Mouse (Mus musculus) ovary, postnatal 14 days (tissue): ENCODE results near the gene Ctr9.

Experiments
- DNase-seq: peaks from one replicate; pipeline ENCODE4 v3.0.0; 2022; ENCODE audit warnings: low spot score

Gene Ctr9

DNA sequence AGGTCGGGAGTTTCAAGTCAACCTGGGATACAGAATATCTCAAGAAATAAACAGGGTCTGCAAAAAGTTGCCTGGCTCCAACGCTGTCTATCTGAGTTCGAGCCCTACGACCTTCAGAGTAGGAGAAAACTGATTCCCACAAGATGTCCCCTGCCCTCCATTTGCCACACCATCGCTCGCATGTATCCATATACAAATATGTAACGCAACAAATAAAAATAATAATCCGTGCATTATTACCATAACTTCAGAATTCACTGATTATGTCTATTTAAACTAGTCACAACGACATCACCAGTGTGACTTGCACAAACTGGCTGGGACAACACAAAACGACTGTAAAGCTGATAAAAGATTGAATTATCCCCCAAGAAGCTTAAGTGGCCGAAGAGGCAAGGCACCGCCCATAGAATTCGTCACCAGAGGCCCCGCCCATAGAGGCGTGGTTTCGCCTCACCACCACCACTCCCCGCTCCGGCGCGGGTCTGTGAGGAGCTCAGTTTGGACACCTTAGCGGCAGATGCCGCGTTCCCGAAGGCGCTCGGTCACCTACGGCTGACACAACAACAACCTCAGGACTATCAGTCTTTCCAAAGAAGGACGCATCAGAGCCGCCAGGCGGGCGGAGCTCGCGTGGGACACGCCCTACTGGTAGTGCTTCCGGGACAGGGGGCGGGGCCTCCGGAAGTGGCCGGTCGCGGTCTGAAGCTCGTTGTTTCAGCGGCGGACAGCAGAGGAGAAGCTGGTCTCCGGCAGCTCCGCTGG is at the start of gene Ctr9:
TSS of gene Ctr9 (plus strand) at position 671 of the 765 bp plus-strand sequence.
- peak; percentile 91 for DNase-seq

DNA sequence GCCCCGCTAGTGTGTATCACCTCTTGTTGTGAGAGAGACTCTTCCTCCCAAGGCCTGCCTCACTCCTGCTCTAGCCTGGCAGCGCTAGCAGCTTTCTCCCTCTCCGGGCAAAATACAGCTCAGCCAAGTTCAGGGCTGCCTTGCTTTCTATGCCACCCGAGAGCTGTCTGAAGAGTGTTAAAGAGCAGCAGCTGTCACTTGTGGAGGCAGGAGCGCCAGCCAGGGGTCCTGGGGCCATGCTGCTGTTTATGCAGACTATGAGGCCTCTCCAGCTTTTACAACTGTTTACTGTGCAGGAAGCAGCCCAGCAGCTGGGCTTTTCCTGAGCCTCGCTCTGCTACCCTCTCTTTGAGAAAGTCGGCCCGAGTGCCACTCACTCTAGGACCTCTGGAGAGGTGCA is 47.7 kb upstream of the Ctr9 start:
- no peak for DNase-seq

DNA sequence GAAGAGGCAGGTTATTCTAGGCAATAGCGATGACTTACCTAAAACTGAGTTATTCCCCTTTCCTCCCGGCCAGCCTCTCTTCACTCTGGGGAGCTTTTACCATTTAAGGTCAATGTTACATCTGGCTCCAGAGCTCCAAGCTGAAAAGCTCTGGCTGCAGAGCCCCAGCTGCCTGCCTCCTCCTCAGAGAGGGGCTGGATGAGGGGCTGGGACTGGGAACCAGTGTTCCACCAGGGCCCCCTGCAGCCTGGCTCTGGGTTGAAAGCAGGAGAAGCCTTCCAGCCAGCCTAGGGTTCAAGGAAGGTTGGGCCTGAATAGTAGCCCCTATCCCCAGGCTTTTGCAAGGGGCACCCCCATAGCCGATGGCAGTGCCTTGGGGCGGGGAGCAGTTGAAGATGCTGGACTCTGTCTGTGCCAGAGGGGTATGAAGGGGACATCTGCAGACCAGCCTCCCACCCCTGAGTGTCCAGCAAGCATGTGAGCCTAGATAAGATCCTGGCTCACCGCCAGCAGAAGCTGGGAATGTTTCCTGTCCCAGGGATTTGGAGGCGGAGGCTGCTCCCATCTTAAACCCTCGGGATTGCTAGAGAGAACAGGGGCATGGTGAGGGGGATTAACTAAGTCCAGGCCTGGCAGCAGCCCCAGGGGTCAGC is 46.6 kb upstream of the Ctr9 start, which contains the start of gene Mrvi1:
TSS of gene Mrvi1 (minus strand) at position 409 of the 653 bp plus-strand sequence.
- peak; percentile 65 for DNase-seq

DNA sequence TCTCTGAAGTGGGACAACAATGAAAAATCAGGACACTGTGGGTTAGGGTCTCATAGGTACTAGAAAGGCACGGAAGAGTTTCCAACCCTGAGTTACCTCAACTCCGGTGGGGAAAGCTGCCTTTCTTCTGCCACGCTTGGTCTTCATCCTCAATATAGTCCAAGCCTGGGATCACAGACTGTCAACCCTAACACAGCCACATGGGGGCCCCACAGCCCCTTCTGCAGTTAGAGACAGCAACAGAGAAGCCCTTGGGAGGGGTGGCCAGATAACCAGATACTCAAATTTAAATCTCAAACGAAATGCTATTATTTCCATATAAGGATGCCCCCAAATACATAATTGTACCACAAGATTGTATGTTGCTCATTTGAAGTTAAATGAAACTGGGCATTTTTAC is 46.0 kb upstream of the Ctr9 start:
- peak; percentile 52 for DNase-seq

DNA sequence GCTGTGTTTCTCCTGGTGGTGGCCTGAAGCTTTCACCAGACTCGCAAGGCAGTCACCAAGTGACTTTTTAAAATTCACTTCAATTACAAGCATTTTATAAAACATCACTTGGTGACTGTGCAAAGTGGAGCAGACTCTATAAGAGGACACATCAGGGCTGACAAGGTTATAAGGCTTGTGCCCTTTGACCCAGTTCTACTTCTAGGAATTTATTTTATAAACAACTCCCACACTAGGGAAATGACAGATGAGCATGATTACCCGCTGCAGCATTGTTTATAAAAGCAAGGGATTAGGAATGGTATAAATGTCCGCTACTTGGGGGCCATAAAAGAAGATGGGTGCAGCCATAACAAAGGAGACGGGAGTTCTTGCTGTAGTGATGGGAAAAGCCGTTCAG is 45.1 kb upstream of the Ctr9 start:
- DNase-seq: no peak

DNA sequence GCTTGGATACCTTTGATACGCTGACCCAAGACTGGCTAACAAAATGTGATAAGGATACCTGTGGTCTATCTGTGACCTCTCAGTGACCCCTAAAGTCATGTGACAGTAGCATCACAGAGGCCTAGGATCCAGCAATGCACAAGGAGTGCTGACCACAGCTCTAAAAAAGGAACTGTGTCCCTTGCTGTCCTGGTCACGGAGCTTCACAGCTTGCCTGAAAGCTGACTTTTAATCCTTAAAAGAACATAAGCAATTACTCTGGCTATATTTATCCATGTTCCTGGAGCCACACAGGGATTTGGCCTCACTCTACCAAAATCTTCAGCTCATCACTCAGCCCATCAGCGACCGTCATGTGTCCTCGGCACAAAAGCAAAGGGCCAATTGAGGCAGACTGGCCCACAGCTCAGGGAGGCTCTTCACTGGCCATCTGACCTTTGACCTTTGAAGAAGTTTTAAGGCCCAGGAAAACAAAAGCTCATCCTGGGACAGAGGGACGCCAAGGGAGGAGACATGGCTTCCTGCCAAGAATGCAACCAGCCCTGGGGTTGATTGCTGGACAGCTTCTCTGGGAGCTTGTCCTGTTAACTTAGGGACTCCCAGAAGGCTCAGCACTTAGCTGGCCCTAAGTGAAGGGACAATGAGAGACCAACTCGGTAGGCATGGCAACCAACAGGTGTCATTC is 43.0 kb upstream of the Ctr9 start:
- DNase-seq: no peak

DNA sequence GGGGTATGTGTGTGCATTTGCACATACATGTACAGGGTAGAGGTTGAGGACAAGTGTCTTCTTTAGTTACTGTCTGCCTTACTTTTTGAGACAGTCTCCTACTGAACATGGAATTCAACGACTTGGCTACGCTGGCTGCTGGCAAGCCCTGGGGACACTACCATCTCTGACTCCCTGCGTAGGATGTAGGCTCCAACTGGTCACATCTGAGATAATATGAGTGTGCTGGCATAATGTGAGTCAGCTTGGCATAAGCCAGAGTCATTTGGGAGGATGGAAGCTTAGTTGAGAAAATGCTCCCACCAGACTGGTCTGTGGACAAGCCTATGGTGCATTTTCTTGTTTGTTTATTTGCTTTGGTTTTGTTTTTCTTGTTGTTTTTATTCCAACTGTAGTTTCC is 40.7 kb upstream of the Ctr9 start:
- DNase-seq: no peak

DNA sequence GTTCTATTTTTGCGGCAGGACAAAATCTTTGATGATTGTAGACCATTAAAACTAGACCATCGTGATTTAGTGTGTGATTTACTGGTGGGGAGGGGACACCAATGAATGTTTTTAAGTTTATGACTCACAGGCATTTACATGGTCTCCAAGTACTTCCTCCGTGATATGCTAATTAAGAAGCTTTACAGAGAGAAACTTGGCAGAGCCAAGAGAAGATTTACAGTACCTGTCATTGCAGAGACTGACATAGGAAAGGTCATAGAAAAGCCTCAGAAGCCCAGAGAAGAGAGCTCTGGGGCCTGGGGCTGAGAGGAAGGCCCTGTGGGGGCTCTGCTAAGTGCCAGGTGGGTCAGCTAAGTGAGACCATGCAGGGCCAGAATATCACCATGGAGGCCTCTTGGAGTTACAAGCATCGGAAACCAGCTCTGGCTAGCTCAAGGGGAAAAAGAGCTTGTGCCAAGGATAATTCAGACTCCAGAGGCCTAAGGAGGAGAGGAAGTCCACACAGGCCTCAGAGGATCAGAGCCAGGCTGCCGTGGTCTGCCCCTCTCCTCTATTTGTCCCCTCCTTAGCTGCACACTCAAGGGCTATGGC is 39.4 kb upstream of the Ctr9 start:
- no peak for DNase-seq

DNA sequence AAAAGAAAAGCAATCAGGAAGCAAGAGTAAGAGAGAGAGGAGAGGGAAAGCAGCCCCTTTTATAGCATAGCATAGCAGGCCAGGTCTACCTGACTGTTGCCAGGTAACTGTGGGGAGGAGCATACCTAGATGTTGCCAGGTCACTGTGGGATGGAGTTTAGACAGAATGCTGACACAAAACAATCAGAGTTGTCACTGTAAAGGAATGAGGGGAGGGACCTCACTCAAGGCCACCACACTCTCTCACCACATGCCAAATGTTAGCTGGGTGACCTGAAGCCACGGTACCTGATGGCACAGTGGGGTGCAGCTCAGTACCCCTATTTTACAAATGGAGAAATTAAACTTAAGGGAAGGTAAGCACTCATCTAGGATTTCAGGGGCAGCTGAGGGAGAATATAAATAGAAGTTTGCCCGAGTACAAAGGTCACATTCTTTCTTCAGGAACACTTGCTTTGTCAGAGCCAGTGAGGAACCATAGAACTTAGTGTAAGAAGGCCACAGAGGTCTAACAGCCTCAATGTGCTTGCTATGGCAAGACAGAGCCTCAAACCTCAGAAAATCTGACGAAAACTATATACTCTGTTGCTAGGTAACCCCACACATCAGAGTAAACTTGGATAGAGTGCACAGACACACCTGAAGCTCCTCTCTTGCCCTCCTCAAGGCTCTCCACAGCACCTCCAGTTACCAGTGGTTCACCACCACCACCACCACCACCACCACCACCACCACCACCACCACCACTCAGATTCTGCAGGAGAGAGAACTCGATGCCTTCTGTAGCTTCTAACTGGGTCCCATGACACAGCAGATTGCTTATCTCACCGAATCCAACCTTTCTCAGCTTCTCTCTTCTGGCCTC is 38.2 kb upstream of the Ctr9 start:
- no peak for DNase-seq

DNA sequence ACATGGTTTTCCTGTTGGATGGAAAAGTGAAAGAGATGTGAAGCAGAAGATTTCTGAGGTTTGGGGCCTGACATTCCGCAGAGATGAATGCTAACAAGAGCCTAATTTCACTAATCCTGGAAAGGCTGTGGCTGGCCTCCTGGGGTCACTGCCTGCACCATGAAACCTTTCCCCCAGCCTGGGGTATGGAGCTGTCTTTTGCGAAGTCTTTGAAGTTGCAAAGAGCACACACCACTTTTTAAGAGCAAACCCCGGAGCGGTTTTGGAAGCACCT is 37.6 kb upstream of the Ctr9 start:
- no peak for DNase-seq

DNA sequence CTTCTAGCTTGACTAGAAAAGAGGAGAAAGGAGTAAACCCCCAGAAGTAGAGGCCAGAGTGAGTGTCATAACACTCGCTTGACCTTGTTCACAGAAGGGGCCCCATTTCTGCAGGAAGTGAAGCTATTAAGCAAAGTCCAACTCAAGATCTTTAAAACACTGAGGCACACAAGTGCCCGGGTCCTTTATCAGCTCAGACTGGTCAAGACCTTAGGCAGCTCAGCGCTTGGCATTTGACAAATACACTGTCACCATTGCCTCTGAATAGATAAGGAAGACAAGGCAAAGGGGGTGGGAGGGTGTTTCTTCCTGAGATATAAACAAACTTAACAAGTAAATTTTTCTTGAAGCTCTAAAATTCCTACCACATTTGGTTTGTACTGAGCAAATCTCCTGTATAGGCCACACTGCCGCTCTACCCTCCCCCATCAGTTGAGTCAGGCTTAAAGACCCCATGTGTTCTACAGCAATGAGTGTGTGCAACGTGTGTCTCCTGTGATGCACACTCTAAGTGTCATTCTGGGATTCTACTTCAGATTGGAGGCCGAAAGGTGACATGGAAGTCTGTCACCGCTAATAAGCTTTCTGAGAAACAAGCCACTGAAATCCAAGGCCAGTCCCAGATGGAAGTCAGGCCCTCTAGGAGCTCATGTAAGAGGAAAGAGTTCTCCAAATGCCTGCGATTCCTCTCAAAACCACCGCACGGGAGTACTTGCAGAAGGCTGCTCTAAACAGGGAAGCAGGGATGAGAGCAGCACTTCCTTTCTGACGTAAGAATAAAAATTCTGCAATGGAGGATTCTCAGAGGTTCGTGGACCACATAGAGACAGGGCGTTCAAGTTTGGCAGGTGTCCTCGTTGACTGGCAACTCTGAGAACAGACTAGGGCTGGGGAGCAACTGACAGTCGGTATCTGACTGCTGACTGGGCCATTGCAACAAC is 29.6 kb upstream of the Ctr9 start:
- DNase-seq: no peak

DNA sequence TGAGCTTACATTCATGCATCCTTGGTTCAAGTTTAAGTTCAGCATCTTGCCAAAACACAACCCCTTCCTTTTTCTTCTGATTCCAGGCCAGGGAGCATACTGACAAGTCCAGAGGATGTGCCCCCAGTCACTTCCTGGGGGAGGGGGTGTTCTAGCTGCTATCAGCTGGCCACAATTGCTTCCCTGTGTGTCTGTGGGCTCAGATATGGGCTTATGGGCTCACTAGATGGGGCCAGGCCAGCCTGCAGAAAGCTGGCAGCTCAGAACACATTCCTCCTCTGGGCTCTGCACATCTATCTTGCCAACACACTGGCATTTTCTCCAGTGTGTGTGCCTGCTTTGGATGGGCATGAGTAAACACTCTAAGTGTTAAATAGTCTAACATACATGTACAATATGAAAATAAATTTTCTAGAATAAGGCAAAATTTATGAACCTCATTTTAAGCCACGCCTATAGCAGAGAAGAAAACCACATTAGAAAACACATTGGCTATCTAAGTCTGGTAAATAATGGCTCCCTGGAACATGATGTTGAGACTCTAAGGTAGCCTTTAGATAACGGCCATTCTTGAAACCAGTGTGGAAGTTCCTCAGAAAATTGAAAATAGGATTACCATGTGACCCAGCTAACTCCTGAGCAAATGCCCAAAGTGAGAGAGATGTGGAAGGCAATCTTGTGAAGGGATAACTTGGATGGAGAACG is 24.5 kb upstream of the Ctr9 start:
- DNase-seq: no peak

DNA sequence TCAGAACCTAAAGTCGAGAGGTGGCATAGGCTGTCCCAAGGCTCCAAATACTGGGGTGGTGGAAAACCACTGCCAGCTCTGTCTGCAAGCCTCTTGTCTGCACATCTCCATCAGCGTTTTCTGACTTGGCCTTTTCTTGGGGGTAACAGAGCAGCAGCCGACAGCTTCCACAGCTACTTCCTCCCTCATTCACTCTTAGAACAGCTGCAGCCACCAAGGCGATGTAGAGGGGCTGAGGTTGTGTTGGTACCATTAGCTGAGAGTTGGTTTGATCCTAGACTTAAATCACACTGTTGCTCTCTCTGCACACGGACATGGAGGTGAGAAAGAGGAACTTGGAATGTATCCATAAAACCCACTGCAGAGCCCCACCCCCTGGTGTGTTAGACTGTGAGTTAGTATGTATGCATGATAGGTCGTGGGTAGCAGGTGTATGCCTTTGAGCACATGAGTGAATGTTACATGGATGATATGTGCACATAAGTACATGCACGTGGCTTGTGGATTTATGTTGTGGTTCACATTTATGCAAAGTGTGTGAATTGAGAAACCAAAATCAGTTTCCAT is 14.6 kb upstream of the Ctr9 start:
- no peak for DNase-seq

DNA sequence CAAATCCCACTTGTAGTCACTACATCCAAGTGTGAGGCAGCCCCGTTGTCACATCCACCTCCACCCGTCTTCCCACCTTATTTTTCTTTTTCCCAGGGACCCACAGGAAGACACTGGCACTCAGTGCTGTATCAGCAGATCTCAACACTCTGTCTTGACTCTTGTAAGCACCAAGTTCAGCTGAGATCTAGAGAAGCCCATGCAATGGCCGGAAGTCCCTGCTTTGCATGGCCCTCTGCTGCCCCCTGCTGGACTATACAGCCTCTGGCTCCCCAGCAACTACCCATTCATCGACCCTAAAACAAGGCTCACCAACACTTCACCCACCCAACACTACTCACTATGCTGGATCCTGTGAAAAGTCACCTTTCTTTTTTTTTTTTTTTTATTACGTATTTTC is 13.9 kb upstream of the Ctr9 start:
- DNase-seq: peak; percentile 86

DNA sequence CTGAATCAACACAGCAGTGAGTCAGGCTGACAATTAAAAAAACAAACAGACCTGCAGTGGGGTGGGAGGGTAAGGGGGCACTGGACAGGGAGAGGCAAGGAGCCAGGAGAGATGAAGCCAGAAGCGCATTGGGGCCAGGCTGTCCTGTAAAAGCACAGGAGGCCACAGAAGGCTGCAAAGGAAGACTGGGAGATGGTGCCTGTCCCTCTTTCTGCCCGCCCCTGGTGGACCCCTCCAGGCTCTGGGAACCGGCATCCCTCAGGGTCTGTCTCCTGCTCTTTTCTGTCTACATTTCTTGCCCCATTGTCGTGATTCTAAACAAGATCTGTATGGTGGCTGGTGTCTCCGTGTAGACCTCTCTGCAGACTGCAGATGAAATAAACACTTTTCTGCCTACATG is 13.0 kb upstream of the Ctr9 start:
- DNase-seq: no peak

DNA sequence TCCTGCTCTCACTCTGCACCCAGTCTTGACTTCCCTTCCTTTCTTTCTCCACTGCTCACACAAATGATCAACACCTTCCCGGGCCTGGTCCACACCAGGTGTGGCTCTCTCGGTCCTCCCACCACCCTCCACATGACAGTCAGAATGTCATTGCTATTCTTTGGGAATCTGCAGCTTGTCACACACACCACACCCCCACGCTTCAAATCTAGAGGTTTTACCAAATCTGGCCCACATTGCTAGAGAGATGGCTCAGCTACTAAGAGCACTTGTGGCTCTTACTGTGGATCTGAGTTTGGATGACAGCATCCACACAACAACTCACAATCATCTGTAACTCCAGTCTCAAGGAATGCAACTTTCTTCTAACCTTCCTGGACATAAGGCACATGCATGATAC is 11.8 kb upstream of the Ctr9 start:
- DNase-seq: no peak

DNA sequence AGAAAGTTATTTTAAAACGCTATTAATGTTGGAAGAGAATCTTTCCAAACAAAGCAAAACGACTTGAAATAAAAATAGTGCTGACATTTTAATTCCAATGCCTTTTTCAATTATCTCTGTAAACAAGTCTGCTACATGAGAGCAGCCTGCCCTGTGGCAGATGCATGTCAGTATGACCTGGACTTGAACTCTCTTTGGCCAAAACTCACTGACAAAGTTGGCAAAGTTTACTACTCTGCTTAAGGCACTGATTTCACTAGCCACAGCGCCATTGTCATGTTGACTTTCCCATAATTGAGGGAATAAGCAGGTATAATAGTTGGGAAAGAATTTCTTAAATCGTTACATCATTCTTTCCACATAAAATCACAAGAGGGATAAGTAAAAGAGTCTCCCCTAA is 7.9 kb upstream of the Ctr9 start:
- DNase-seq: no peak

DNA sequence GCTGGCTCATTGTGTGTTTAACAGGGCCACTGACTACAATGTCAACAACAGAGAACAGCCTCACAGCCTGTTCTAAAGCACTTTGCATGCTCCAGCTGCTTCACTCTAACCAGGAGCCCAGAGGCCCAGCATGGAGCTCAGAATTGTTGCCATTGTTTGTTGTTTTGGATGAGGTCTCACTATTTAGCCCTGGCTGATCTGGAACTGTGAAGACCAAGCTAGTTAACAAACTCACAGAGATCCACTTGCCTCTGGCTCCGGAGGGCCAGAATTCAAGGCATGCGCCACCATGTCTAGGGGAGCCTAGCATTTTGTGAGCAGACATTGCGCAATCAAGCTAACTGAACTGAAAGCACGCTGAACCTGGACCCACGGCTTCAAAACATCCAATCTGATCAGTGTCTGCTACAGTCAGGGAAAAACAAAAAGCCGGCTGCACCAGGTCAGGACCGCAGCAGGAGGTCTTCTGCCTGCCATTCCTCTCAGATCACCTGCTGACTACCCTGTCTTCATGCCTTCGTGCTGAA is 4.6 kb upstream of the Ctr9 start:
- no peak for DNase-seq

DNA sequence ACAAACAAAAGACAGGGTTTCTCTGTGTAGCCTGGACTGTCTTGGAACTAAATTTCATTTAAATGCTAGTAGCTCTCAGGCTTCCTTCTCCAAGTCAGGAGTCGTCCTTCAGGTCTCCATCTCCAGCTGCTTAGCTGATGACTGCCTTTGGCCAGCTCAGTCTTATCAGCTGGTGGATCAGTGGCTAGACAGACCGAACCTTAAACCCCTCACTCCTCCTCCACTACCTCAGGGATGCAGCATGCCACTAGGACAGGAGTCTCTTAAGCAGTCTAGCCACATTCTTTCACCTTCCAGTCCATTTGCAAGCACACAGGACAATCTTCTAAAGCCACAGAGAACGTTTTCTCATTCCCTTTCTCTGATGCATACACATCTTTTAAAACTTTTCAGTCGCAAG is 3.8 kb upstream of the Ctr9 start:
- DNase-seq: no peak

DNA sequence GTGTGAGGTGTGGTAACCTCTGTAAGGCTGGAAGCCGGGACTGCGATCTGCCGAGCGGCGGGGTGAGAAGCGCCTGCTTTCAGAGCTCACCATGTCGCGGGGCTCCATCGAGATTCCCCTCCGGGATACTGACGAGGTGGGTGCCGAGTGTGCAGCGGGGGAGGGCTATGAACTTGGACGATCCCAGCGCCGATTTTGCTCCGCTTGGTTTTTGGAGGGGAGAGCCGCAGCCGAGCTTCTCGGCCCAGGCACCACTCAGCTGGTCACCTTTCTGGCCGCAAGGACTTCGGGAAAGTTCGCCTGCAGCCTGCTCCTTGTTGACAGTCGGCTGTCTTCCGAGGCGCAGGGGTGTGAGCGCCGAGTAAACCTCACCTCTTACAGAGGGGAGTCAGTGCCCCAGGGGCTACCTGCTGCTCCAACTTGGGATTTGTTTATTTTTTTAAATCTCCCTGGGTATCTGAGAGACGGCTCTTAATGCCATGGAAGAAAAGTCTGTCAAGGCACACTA is 349 bp downstream of the Ctr9 start:
- DNase-seq: no peak
